Mouse (Mus musculus) testis, adult 2 months (tissue): ENCODE data around the gene Pdf. TPM values are rescaled to one million over a fixed set of nuclear protein-coding genes. Genes with fewer than 3 reads are reported as not detected.
"Not testable (repeated sequence)": the region's sequence is repeated elsewhere in the genome, so short reads cannot be mapped to it uniquely, and the experiment has no call there.

Experiments used
- H3K27ac ChIP-seq: fragments of 200-500 bp; 2 replicates; pipeline ENCODE4 v1.5.1; 2012; ENCODE audit warnings: low read depth, low read length; ENCODE audit not compliant: control insufficient read depth, insufficient read depth
- H3K27me3 ChIP-seq: fragments of 200-500 bp; 2 replicates; pipeline ENCODE4 v1.6.1; 2012; ENCODE audit warnings: mild to moderate bottlenecking, low read length, moderate library complexity; ENCODE audit not compliant: control insufficient read depth, insufficient read depth
- H3K36me3 ChIP-seq: fragments of 200-500 bp; 2 replicates; pipeline ENCODE4 v1.6.1; 2012; ENCODE audit warnings: mild to moderate bottlenecking, low read length; ENCODE audit not compliant: control insufficient read depth, insufficient read depth
- H3K4me1 ChIP-seq: fragments of 200-500 bp; 2 replicates; pipeline ENCODE4 v1.6.1; 2012; ENCODE audit warnings: low read length; ENCODE audit not compliant: control insufficient read depth, insufficient read depth
- H3K4me3 ChIP-seq: fragments of 200-500 bp; 2 replicates; pipeline ENCODE4 v1.5.1; 2012; ENCODE audit warnings: low read depth, mild to moderate bottlenecking, low read length, moderate library complexity, mixed read lengths; ENCODE audit not compliant: control insufficient read depth
- CTCF ChIP-seq: fragments of 200-500 bp; IDR thresholded peaks from 2 replicates; pipeline ENCODE4 v1.5.1; 2012; ENCODE audit warnings: low read depth, mild to moderate bottlenecking, inconsistent platforms, low read length, moderate library complexity; ENCODE audit not compliant: control insufficient read depth, insufficient read depth, insufficient replicate concordance
- POLR2A ChIP-seq: fragments of 200-500 bp; IDR thresholded peaks from 2 replicates; pipeline ENCODE4 v1.6.1; 2012; ENCODE audit warnings: low read depth, mild to moderate bottlenecking, inconsistent platforms, low read length, moderate library complexity; ENCODE audit not compliant: control insufficient read depth
- polyA plus RNA-seq: library from polyadenylated mRNA; depleted of rRNA; stranded (reverse); fragments of >200 nt; gene quantifications from 2 replicates; pipeline ENCODE4 v1.2.3, GENCODE M21; 2012

Gene Pdf
- polyA plus RNA-seq, 1 experiment: 1.8 TPM

GRCm38 (mm10) chr8:107035641-107036040, 12.8 kb downstream of the Pdf start:
- H3K4me1 ChIP-seq: peaks cover 4% of the 10 kb centered on the region
- H3K36me3 ChIP-seq: peaks cover 1% of the 10 kb centered on the region
- H3K27ac ChIP-seq: no peak overlapping the region
- TF ChIP-seq CTCF (no peak), POLR2A (no peak)
- H3K27me3 ChIP-seq: no peaks in the 10 kb centered on the region
- no peak overlapping the region for H3K4me3 ChIP-seq

- not testable (repeated sequence) for H3K27me3 ChIP-seq, H3K27ac ChIP-seq, H3K36me3 ChIP-seq
- H3K4me1 ChIP-seq: peaks cover 21% of the 10 kb centered on the region
- peak overlapping the region; percentile 16; the same call in 1 of the 2 replicates for H3K4me3 ChIP-seq
Measured at GRCm38 (mm10) chr8:107033609-107034008, 14.8 kb downstream of the Pdf start.

DNA sequence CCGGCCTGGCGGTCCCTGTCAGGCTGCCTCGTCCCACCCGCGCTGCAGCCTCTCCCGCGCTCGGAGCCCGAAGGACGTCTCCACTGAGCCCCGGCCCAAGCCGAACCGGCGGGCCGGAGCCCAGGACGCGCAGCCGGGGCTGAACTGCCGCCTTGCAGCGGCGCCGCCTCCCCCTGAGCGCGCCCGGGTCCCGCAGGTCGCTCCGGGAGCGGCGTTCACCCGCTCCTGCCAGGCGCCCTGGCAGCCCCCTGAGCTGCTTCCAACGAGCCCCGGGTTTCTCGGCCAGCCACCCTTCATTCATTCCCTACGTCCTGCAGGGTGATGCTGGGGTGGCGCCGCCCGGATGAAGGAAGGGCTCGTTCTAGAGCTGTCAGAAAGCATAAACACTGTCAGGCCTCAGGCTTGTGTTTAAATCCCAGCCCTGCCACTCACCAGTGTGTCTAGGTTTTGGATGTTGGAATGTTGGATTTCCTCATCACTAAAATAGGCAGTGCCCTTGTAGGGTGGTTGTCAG, 16.8 kb downstream of the Pdf start:
- Histone ChIP-seq H3K4me3 (peak overlapping the region; percentile 97), H3K36me3 (peaks cover 1% of the 10 kb centered on the region), H3K27me3 (no peaks in the 10 kb centered on the region), H3K4me1 (peaks cover 26% of the 10 kb centered on the region), H3K27ac (peak overlapping the region; percentile 92)
- TF ChIP-seq POLR2A: no peak
- TF ChIP-seq CTCF: no peak

- TF ChIP-seq POLR2A (peak; percentile 94), CTCF (peak; percentile 85)
- Histone ChIP-seq H3K36me3 (peaks cover 1% of the 10 kb centered on the region), H3K27ac (peak within 1 kb of the TSS; percentile 92), H3K4me1 (peaks cover 26% of the 10 kb centered on the region), H3K4me3 (peak within 1 kb of the TSS; percentile 97), H3K27me3 (no peaks in the 10 kb centered on the region)
Measured at GRCm38 (mm10) chr8:107030650-107031576, 17.5 kb downstream of the Pdf start, which contains the start of gene Vps4a. Vps4a (plus strand) TSS chr8:107031222.

GRCm38 (mm10) chr8:107030058-107030457, 18.4 kb downstream of the Pdf start:
- peak overlapping the region; percentile 66 for H3K27ac ChIP-seq
- no peak for TF ChIP-seq POLR2A
- no peak for TF ChIP-seq CTCF
- H3K27me3 ChIP-seq: no peaks in the 10 kb centered on the region
- peaks cover 26% of the 10 kb centered on the region for H3K4me1 ChIP-seq
- peak overlapping the region; percentile 97 for H3K4me3 ChIP-seq
- H3K36me3 ChIP-seq: peaks cover 1% of the 10 kb centered on the region

GRCm38 (mm10) chr8:107029310-107029709, 19.1 kb downstream of the Pdf start:
- TF ChIP-seq POLR2A: no peak
- no peak for TF ChIP-seq CTCF
- Histone ChIP-seq H3K4me3 (no peak overlapping the region), H3K4me1 (peaks cover 26% of the 10 kb centered on the region), H3K27ac (no peak overlapping the region), H3K27me3 (no peaks in the 10 kb centered on the region), H3K36me3 (peaks cover 1% of the 10 kb centered on the region)

GRCm38 (mm10) chr8:107023479-107023878, 24.9 kb downstream of the Pdf start:
- peaks cover 4% of the 10 kb centered on the region for H3K4me1 ChIP-seq
- H3K36me3 ChIP-seq: no peaks in the 10 kb centered on the region
- no peaks in the 10 kb centered on the region for H3K27me3 ChIP-seq
- TF ChIP-seq CTCF: no peak
- no peak overlapping the region for H3K27ac ChIP-seq
- H3K4me3 ChIP-seq: no peak overlapping the region
